Mouse (Mus musculus) liver, adult 2 months (tissue): ENCODE results near the gene Cplx3. TPM values are rescaled to one million over a fixed set of nuclear protein-coding genes. Genes with fewer than 3 reads are reported as not detected.

ENCODE experiments used
- DNase-seq: peaks from one replicate; pipeline ENCODE4 v3.0.0-alpha.2; 2011; ENCODE audit warnings: low read depth, low spot score; ENCODE audit errors: extremely low read depth
- H3K27ac ChIP-seq: fragments of 200-500 bp; replicated peaks from 2 replicates; pipeline ENCODE4 v1.5.1; 2012; ENCODE audit warnings: low read depth, mild to moderate bottlenecking, control low read depth, inconsistent platforms, low read length; ENCODE audit not compliant: insufficient read depth
- H3K27me3 ChIP-seq: fragments of 200-500 bp; 2 replicates; pipeline ENCODE4 v1.6.1; 2012; ENCODE audit warnings: mild to moderate bottlenecking, moderate library complexity, low read length, inconsistent platforms; ENCODE audit not compliant: control insufficient read depth, insufficient read depth
- H3K36me3 ChIP-seq: fragments of 200-500 bp; 2 replicates; pipeline ENCODE4 v1.6.1; 2012; ENCODE audit warnings: low read length, inconsistent platforms; ENCODE audit not compliant: control insufficient read depth, insufficient read depth
- H3K4me1 ChIP-seq: fragments of 200-500 bp; 2 replicates; pipeline ENCODE4 v1.6.1; 2011; ENCODE audit warnings: low read length; ENCODE audit not compliant: control insufficient read depth, insufficient read depth
- H3K4me3 ChIP-seq: fragments of 200-500 bp; 2 replicates; pipeline ENCODE4 v1.5.1; 2011; ENCODE audit warnings: low read depth, mild to moderate bottlenecking, control low read depth, low read length, moderate library complexity; ENCODE audit not compliant: insufficient read depth
- H3K79me2 ChIP-seq: fragments of 200-500 bp; 2 replicates; pipeline ENCODE4 v1.6.1; 2012; ENCODE audit warnings: inconsistent platforms, mild to moderate bottlenecking, low read length, moderate library complexity; ENCODE audit not compliant: control insufficient read depth, insufficient read depth
- H3K9ac ChIP-seq: fragments of 200-500 bp; 2 replicates; pipeline ENCODE4 v1.6.1; 2012; ENCODE audit warnings: low read depth, mild to moderate bottlenecking, control low read depth, inconsistent platforms, low read length
- CTCF ChIP-seq: fragments of 200-500 bp; IDR thresholded peaks from 2 replicates; pipeline ENCODE4 v1.5.1; 2011; ENCODE audit warnings: low read depth, low read length, control low read depth
- POLR2A ChIP-seq: fragments of 200-500 bp; IDR thresholded peaks from 2 replicates; pipeline ENCODE4 v1.6.1; 2011; ENCODE audit warnings: low read length, control low read depth; ENCODE audit not compliant: insufficient read depth; ENCODE audit errors: extremely low read depth
- WGBS: fragments of 180-500 bp; shearing (Covaris S2); methylation state at CpG from one replicate; pipeline ENCODE4 v1.1.7; 2018; 5-methylcytosine and 5-hydroxymethylcytosine counted together
- polyA plus RNA-seq: library from polyadenylated mRNA; depleted of rRNA; stranded (reverse); fragments of >200 nt; gene quantifications from 2 replicates; pipeline ENCODE4 v1.2.3, GENCODE M21; 2012
- total RNA-seq: library from RNA; depleted of rRNA; stranded (reverse); fragments of >200 nt; gene quantifications from 2 replicates; pipeline ENCODE4 v1.2.3, GENCODE M21; 2014

The Cplx3 gene
- total and polyA plus RNA-seq, 2 experiments: not detected

DNA sequence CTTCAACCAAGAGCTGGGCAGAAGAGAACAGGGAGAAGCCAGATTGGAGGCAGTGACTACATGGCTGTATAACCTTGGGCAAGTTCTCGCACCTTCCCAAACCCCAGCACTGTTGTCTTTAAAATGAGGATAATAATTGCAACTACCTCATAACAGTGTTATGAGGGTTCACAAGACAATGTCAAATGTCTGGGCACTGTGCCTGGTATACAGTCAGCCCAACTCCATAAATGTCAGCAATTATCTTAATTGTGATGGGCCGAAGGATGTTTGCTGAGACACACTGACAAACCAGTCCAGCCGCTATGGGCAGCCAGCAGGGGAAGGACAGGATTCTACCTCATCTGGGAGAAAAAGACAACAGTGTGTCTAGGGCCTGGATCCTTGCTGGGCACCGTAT, 8.7 kb upstream of the Cplx3 start:
- Histone ChIP-seq H3K27me3 (no peaks in the 10 kb centered on the region), H3K4me1 (no peaks in the 10 kb centered on the region), H3K4me3 (no peak overlapping the region), H3K27ac (no peak overlapping the region), H3K36me3 (no peaks in the 10 kb centered on the region), H3K79me2 (no peaks in the 10 kb centered on the region), H3K9ac (no peak overlapping the region)
- no peak for TF ChIP-seq POLR2A
- no peak for TF ChIP-seq CTCF
- no peak for DNase-seq
- WGBS: 77% methylated on average over 4 of the region's 4 CpGs

DNA sequence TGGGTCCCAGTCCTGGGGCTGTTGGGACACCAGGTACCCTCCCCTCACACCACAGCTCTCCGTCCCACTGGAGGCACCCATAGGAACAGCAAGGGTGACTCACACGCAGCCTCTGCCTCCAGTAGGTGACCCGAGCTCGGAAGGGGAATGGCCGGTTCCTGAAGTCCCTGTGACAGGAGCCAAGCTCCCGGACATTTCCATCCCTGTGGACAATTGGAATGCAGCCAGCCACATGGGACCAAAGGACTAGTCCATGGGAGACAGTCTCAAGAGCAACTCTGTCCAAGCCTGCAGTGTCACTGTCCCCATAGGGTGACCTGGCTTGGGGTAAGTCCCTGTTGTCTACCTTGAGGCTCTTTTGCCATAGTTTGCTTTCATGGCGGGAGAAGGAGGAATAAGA, 7.9 kb upstream of the Cplx3 start:
- H3K36me3 ChIP-seq: no peaks in the 10 kb centered on the region
- H3K9ac ChIP-seq: no peak overlapping the region
- DNase-seq: no peak
- no peak overlapping the region for H3K4me3 ChIP-seq
- TF ChIP-seq CTCF (no peak), POLR2A (no peak)
- H3K4me1 ChIP-seq: no peaks in the 10 kb centered on the region
- 69% methylated on average over 7 of the region's 7 CpGs for WGBS
- no peaks in the 10 kb centered on the region for H3K79me2 ChIP-seq
- no peaks in the 10 kb centered on the region for H3K27me3 ChIP-seq
- H3K27ac ChIP-seq: no peak overlapping the region

DNA sequence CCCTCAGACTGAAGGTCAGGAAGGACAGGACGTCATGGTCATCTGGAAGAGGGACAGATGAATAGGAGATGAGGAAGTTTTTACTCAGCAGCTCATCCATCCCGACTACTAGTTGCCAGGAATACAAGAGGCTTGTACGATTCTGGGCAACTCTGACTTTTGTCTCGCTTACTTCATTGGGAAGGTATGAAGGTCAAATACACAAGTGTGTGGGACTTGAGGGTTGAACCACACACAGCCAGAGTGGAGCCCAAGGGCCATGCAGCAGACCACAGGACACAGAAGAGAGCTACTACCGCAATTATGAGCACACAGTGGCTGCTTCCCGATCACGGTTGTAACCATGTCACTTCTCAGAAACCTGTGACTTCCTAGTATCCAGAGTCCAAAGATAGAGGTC, 6.5 kb upstream of the Cplx3 start:
- WGBS: 60% methylated on average over 7 of the region's 7 CpGs
- Histone ChIP-seq H3K27ac (no peak overlapping the region), H3K9ac (no peak overlapping the region), H3K36me3 (no peaks in the 10 kb centered on the region), H3K4me3 (no peak overlapping the region), H3K79me2 (no peaks in the 10 kb centered on the region), H3K4me1 (no peaks in the 10 kb centered on the region), H3K27me3 (no peaks in the 10 kb centered on the region; the same call in 1 of the 2 replicates)
- no peak for DNase-seq
- TF ChIP-seq POLR2A: no peak
- no peak for TF ChIP-seq CTCF

DNA sequence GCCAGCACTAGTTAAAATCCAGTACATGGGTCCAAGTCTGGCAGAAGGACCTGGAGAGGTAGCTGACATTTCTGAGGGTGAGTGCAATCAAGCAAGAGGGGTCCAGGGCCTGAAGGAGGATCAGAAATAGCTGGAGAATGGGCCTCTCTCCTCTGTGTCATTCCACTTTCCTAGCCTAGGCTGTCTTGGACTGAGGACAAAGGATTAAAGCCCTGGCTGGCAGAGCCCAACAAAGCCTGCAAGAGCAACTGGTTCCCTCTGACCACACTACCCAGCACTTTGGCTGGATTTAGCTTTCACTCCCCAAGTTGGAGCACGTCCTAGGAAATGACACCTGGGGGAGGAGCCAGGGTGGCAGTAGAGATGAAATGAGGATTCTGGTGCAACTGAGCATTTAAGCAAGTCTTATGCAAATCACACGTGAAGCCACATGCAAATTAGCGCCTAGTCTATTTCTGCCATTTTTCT, 4.3 kb upstream of the Cplx3 start:
- H3K27ac ChIP-seq: no peak overlapping the region
- TF ChIP-seq CTCF (no peak), POLR2A (no peak)
- no peak overlapping the region for H3K9ac ChIP-seq
- H3K27me3 ChIP-seq: peaks cover 4% of the 10 kb centered on the region; the same call in 1 of the 2 replicates
- H3K36me3 ChIP-seq: no peaks in the 10 kb centered on the region
- DNase-seq: peak; percentile 46
- no peaks in the 10 kb centered on the region for H3K79me2 ChIP-seq
- 55% methylated on average over 3 of the region's 3 CpGs for WGBS
- no peaks in the 10 kb centered on the region for H3K4me1 ChIP-seq
- no peak overlapping the region for H3K4me3 ChIP-seq

DNA sequence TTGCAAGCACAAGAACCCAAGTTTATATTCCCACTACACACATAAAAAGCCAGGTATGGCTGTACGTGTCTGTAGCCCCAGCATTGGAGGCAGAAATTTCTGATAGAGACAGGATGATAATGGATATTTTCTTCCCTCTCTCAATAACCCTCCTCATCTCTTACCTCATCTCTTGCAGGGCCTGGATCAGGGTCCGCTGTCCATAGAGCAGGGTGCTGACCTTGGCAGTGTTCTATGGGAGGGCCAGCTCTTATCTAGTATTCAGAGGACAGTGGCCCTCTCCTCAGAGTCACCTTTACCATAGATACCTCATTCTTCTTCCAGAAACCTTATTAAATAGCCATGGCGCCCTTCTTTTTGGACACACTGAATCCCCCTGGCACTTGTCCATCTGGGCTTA, 3.7 kb upstream of the Cplx3 start:
- Histone ChIP-seq H3K4me1 (no peaks in the 10 kb centered on the region), H3K9ac (no peak overlapping the region), H3K27ac (no peak overlapping the region), H3K27me3 (peaks cover 4% of the 10 kb centered on the region; the same call in 1 of the 2 replicates), H3K4me3 (no peak overlapping the region), H3K79me2 (no peaks in the 10 kb centered on the region), H3K36me3 (no peaks in the 10 kb centered on the region)
- TF ChIP-seq POLR2A (no peak), CTCF (no peak)
- WGBS: 55% methylated on average over 3 of the region's 3 CpGs
- DNase-seq: no peak

DNA sequence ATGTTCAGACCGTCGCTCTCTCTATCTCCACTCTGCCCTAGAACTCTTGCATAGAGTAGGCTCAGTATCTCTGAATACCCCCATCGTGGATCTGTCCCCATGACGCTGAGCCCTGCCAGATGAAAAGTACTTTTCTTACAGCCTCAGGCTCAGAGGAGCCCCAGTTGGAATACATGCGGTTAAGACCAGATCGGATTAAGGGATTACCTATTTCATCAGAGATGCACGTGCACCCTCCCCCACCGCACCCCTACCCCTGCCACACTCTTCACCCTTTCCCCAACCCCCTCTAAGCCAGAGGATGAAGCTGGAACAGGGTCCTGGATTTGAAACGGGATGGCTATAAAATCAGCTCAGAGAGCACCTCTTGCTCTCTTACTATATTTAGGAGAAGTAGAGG, 578 bp downstream of the Cplx3 start:
- H3K79me2 ChIP-seq: no peaks in the 10 kb centered on the region
- no peak overlapping the region for H3K4me3 ChIP-seq
- no peak for DNase-seq
- TF ChIP-seq POLR2A: no peak
- no peak for TF ChIP-seq CTCF
- no peak overlapping the region for H3K9ac ChIP-seq
- 20% methylated on average over 9 of the region's 9 CpGs for WGBS
- H3K4me1 ChIP-seq: no peaks in the 10 kb centered on the region
- H3K27ac ChIP-seq: no peak overlapping the region
- no peaks in the 10 kb centered on the region for H3K36me3 ChIP-seq
- H3K27me3 ChIP-seq: peaks cover 4% of the 10 kb centered on the region; the same call in 1 of the 2 replicates
